Mouse (Mus musculus): ENCODE measurements around the gene Pgpep1.

GRCm38 (mm10) chr8:70701048-70701981, 41.1 kb upstream of the Pgpep1 start:
- TF ChIP-seq CTCF (IDR thresholded peaks at IDR 0.05; ENCODE audit: low read depth): no peak
- no peak for TF ChIP-seq EP300 (IDR thresholded peaks at IDR 0.05; ENCODE audit: low read depth)
